Mouse (Mus musculus) embryonic facial prominence, embryonic 13.5 days (tissue): ENCODE results near the gene Hist1h1e. TPM values are rescaled to one million over a fixed set of nuclear protein-coding genes. Genes with fewer than 3 reads are reported as not detected.
"Not testable (repeated sequence)": the region's sequence is repeated elsewhere in the genome, so short reads cannot be mapped to it uniquely, and the experiment has no call there.

ENCODE experiments used
- ATAC-seq: fragments of 200-750 bp; cut with Nextera tagmentation; 2 replicates; pipeline ENCODE4 v1.8.0; 2017; ENCODE audit warnings: low read depth; ENCODE audit not compliant: insufficient number of reproducible peaks, insufficient read depth, low FRiP score, low TSS enrichment
- H3K27ac ChIP-seq: fragments of 300-500 bp; sonication (generic); 2 replicates; pipeline ENCODE4 v1.5.1; 2015; ENCODE audit warnings: moderate library complexity, mild to moderate bottlenecking, inconsistent platforms
- H3K27me3 ChIP-seq: fragments of 300-500 bp; sonication (generic); 2 replicates; pipeline ENCODE4 v1.6.1; 2015; ENCODE audit warnings: mild to moderate bottlenecking, inconsistent platforms
- H3K36me3 ChIP-seq: fragments of 300-500 bp; sonication (generic); 2 replicates; pipeline ENCODE4 v1.6.1; 2015; ENCODE audit warnings: mild to moderate bottlenecking, inconsistent platforms
- H3K4me1 ChIP-seq: fragments of 300-500 bp; sonication (generic); 2 replicates; pipeline ENCODE4 v1.6.1; 2015; ENCODE audit warnings: inconsistent platforms
- H3K4me2 ChIP-seq: fragments of 300-500 bp; sonication (generic); 2 replicates; pipeline ENCODE4 v1.6.1; 2015; ENCODE audit warnings: moderate library complexity, mild to moderate bottlenecking, inconsistent platforms
- H3K4me3 ChIP-seq: fragments of 300-500 bp; sonication (generic); 2 replicates; pipeline ENCODE4 v1.5.1; 2015; ENCODE audit warnings: mild to moderate bottlenecking, inconsistent platforms
- H3K9ac ChIP-seq: fragments of 300-500 bp; sonication (generic); 2 replicates; pipeline ENCODE4 v1.6.1; 2015; ENCODE audit warnings: mild to moderate bottlenecking, inconsistent platforms
- H3K9me3 ChIP-seq: fragments of 300-500 bp; sonication (generic); 2 replicates; pipeline ENCODE4 v1.6.1; 2016; ENCODE audit warnings: inconsistent platforms
- WGBS: fragments of 180-500 bp; shearing (Covaris S2); methylation state at CpG from one replicate; pipeline ENCODE4 v1.1.7; 2015; ENCODE audit warnings: mixed read lengths; 5-methylcytosine and 5-hydroxymethylcytosine counted together
- polyA plus RNA-seq: library from polyadenylated mRNA; unstranded; fragments of >200 nt; fragmentation: Nextera tagmentation; extraction: Ambion mirVana; gene quantifications from 2 replicates; pipeline ENCODE4 v1.2.1, GENCODE M21; 2015

Gene Hist1h1e
- polyA plus RNA-seq, 1 experiment from 2014 or later = 26.3 TPM

DNA sequence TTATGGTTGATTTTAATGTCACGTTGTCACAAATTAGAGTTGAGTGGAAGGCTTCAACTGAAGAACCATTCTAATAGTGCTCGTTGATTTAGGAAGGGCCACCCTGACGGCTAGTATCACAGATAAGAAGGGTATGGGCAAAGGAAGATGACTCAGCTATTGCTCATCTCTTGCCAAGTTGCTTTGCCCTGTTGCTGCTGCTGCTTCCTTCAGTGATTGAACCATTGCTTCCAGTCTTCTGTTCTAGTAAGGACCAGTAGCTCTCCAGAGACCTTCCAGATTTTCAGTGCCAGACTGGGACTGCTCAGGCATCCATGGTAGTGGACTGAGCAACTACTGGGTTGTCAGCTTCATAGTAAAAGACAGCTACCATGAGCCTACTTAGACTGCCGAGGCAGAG is 13.1 kb downstream of the Hist1h1e start:
- 88% methylated on average over 4 of the region's 4 CpGs for WGBS
- H3K27me3 ChIP-seq = no peaks in the 10 kb centered on the region
- no peak for ATAC-seq
- no peak overlapping the region for H3K9ac ChIP-seq
- H3K9me3 ChIP-seq = no peaks in the 10 kb centered on the region
- no peak overlapping the region for H3K27ac ChIP-seq
- no peak overlapping the region for H3K4me2 ChIP-seq
- no peaks in the 10 kb centered on the region for H3K36me3 ChIP-seq
- no peaks in the 10 kb centered on the region for H3K4me1 ChIP-seq
- no peak overlapping the region for H3K4me3 ChIP-seq

GRCm38 (mm10) chr13:23605052-23605451 is 17.3 kb downstream of the Hist1h1e start:
- H3K36me3 ChIP-seq = no peaks in the 10 kb centered on the region
- H3K4me2 ChIP-seq = no peak overlapping the region
- no peaks in the 10 kb centered on the region for H3K9me3 ChIP-seq
- WGBS = 84% methylated on average over 3 of the region's 3 CpGs
- H3K4me3 ChIP-seq = no peak overlapping the region
- no peaks in the 10 kb centered on the region for H3K4me1 ChIP-seq
- no peak overlapping the region for H3K27ac ChIP-seq
- H3K9ac ChIP-seq = no peak overlapping the region
- H3K27me3 ChIP-seq = no peaks in the 10 kb centered on the region
- no peak for ATAC-seq

DNA sequence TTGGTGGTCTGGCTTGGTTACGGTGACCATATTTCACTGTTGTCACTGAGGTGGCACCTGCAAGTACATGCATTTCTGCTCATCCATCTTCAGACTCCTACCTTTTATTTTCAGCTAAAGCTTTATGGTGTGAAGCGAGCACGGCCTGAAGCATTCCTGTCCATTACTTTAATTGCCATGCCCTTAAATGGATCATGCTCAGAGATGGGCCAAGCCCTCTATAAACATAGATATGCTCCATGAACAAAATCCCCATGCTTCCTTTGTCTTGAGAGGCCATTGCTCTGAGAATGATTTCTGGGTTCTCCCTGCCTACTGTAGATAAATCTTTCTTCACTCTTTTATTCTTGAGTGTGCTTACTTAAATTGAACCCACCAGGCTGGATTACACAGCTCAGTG is 17.9 kb downstream of the Hist1h1e start:
- 91% methylated on average over 3 of the region's 3 CpGs for WGBS
- no peaks in the 10 kb centered on the region for H3K27me3 ChIP-seq
- no peak for ATAC-seq
- H3K9ac ChIP-seq = no peak overlapping the region
- H3K4me1 ChIP-seq = no peaks in the 10 kb centered on the region
- H3K36me3 ChIP-seq = no peaks in the 10 kb centered on the region
- H3K27ac ChIP-seq = no peak overlapping the region
- no peaks in the 10 kb centered on the region for H3K9me3 ChIP-seq
- H3K4me3 ChIP-seq = no peak overlapping the region
- H3K4me2 ChIP-seq = no peak overlapping the region

DNA sequence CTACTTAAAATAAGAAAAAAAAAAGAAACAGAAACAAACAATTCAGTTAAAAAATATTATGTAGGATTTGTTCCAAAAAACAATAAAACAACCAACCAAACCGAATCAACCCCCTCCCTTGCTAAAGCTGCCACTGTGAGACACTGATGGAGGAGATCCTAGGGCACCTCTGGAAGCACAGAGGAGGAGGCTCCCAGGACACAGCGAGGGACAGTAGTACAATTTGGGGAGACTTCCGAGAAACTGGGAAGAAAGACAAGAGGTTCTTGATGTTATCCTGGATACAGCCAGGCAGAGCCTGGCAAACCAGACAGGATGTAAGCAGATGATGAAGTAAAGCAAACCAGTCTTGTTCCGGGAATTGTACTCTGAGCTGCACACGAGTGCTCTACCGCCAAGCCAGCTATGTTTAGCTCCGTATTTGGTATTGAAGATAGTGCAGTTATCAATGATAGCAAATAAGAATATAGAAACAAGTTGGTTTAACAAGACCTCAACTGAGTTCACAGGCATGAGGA is 19.1 kb downstream of the Hist1h1e start:
- no peaks in the 10 kb centered on the region for H3K36me3 ChIP-seq
- no peak for ATAC-seq
- no peak overlapping the region for H3K27ac ChIP-seq
- no peak overlapping the region for H3K9ac ChIP-seq
- H3K4me3 ChIP-seq = no peak overlapping the region
- WGBS = 74% methylated on average over 7 of the region's 7 CpGs
- H3K4me2 ChIP-seq = no peak overlapping the region
- H3K4me1 ChIP-seq = no peaks in the 10 kb centered on the region
- no peaks in the 10 kb centered on the region for H3K9me3 ChIP-seq
- H3K27me3 ChIP-seq = no peaks in the 10 kb centered on the region

GRCm38 (mm10) chr13:23597957-23598356 is 24.4 kb downstream of the Hist1h1e start:
- Histone ChIP-seq H3K27ac (no peak overlapping the region), H3K4me2 (no peak overlapping the region), H3K9ac (no peak overlapping the region), H3K27me3 (no peaks in the 10 kb centered on the region), H3K4me1 (no peaks in the 10 kb centered on the region), H3K4me3 (no peak overlapping the region), H3K9me3 (no peaks in the 10 kb centered on the region), H3K36me3 (no peaks in the 10 kb centered on the region)
- no peak for ATAC-seq
- WGBS = 6% methylated on average over 9 of the region's 9 CpGs

- H3K4me1 ChIP-seq = no peaks in the 10 kb centered on the region
- no peaks in the 10 kb centered on the region for H3K27me3 ChIP-seq
- H3K4me3 ChIP-seq = no peak overlapping the region
- H3K9ac ChIP-seq = 0 out of 2 replicates have a peak overlapping the region, but pooled peaks have one; percentile 12
- 81% methylated on average over 7 of the region's 7 CpGs for WGBS
- no peaks in the 10 kb centered on the region for H3K36me3 ChIP-seq
- H3K27ac ChIP-seq = no peak overlapping the region
- ATAC-seq = no peak
- H3K9me3 ChIP-seq = no peaks in the 10 kb centered on the region
- H3K4me2 ChIP-seq = no peak overlapping the region
Observed at GRCm38 (mm10) chr13:23595622-23596372, 26.6 kb downstream of the Hist1h1e start.

DNA sequence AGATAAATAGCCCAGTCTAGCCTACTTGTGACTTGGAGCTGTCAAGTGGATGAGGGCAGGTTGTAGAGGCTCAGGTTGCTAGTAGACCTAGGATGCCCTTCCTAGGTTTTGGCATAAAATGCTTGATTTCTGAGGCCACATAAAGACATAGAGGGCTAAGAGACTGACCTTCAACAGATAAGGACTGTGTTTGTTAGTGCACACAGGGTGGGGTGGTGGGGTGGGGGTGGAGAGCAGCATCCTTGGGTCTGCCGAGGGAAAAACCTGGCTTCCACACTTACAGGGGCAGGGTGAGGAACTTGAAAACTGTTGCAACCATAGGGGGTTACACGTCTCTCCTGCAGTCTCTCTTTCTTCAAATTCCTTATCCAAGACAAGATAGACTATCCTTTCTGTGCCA is 27.2 kb downstream of the Hist1h1e start:
- no peak for ATAC-seq
- H3K27ac ChIP-seq = no peak overlapping the region
- H3K9ac ChIP-seq = no peak overlapping the region
- H3K4me1 ChIP-seq = no peaks in the 10 kb centered on the region
- no peak overlapping the region for H3K4me3 ChIP-seq
- H3K27me3 ChIP-seq = no peaks in the 10 kb centered on the region
- WGBS = 87% methylated on average over 2 of the region's 2 CpGs
- no peaks in the 10 kb centered on the region for H3K36me3 ChIP-seq
- no peak overlapping the region for H3K4me2 ChIP-seq
- H3K9me3 ChIP-seq = no peaks in the 10 kb centered on the region

- no peak overlapping the region for H3K4me3 ChIP-seq
- WGBS = 65% methylated on average over 5 of the region's 5 CpGs
- no peak overlapping the region for H3K4me2 ChIP-seq
- no peaks in the 10 kb centered on the region for H3K27me3 ChIP-seq
- no peaks in the 10 kb centered on the region for H3K4me1 ChIP-seq
- H3K9ac ChIP-seq = no peak overlapping the region
- no peak for ATAC-seq
- no peaks in the 10 kb centered on the region for H3K36me3 ChIP-seq
- H3K9me3 ChIP-seq = no peaks in the 10 kb centered on the region
- peak overlapping the region; percentile 44 for H3K27ac ChIP-seq
Observed at GRCm38 (mm10) chr13:23593051-23593770, 29.1 kb downstream of the Hist1h1e start.

- H3K9me3 ChIP-seq = no peaks in the 10 kb centered on the region
- no peak overlapping the region for H3K4me3 ChIP-seq
- no peaks in the 10 kb centered on the region for H3K27me3 ChIP-seq
- no peak overlapping the region for H3K4me2 ChIP-seq
- no peak for ATAC-seq
- H3K27ac ChIP-seq = no peak overlapping the region
- no peaks in the 10 kb centered on the region for H3K36me3 ChIP-seq
- no peak overlapping the region for H3K9ac ChIP-seq
- no peaks in the 10 kb centered on the region for H3K4me1 ChIP-seq
- 70% methylated on average over 7 of the region's 7 CpGs for WGBS
Observed at GRCm38 (mm10) chr13:23592614-23593013, 29.7 kb downstream of the Hist1h1e start.

- not testable (repeated sequence) for ATAC-seq, H3K9ac ChIP-seq, H3K27ac ChIP-seq, H3K4me2 ChIP-seq, H3K9me3 ChIP-seq, H3K4me1 ChIP-seq, H3K36me3 ChIP-seq, H3K4me3 ChIP-seq, H3K27me3 ChIP-seq
- WGBS = 86% methylated on average over 7 of the region's 7 CpGs
Observed at GRCm38 (mm10) chr13:23591886-23592285, 30.5 kb downstream of the Hist1h1e start.

DNA sequence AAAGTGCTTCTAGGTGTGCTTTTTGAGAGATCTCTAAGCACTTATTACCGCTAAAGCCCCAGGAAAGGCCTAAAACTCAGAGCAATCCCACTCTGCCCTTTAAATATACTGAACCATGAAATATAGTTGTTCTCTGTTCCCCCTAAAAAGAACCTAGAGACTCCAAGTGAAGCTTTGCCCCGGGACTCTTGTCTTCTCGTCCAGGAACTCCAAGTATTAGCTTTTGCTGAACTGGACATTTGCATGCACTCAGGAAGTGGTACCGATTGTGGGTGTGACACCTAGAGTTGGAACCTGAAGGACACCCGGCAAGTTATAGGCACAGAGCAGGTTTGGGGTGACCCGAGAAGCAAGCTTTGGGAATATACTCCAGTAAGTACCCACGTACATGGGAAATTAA is 31.2 kb downstream of the Hist1h1e start:
- Histone ChIP-seq H3K9ac (no peak overlapping the region), H3K4me3 (no peak overlapping the region), H3K36me3 (no peaks in the 10 kb centered on the region), H3K9me3 (no peaks in the 10 kb centered on the region), H3K27ac (no peak overlapping the region), H3K4me1 (peaks cover 4% of the 10 kb centered on the region; the same call in 1 of the 2 replicates), H3K4me2 (no peak overlapping the region), H3K27me3 (no peaks in the 10 kb centered on the region)
- no peak for ATAC-seq
- 93% methylated on average over 7 of the region's 7 CpGs for whole genome bisulfite sequencing

GRCm38 (mm10) chr13:23586940-23587225 is 35.5 kb downstream of the Hist1h1e start:
- no peaks in the 10 kb centered on the region for H3K36me3 ChIP-seq
- peak overlapping the region; percentile 50 for H3K4me3 ChIP-seq
- peak overlapping the region; percentile 95 for H3K27ac ChIP-seq
- no peaks in the 10 kb centered on the region for H3K9me3 ChIP-seq
- no peaks in the 10 kb centered on the region for H3K27me3 ChIP-seq
- 7% methylated on average over 1 of the region's 1 CpGs for WGBS
- ATAC-seq = no peak
- peak overlapping the region; percentile 72 for H3K9ac ChIP-seq
- peaks cover 28% of the 10 kb centered on the region for H3K4me1 ChIP-seq
- H3K4me2 ChIP-seq = peak overlapping the region; percentile 84
